Mouse (Mus musculus) ES-Bruce4 (cell line): ENCODE data around the gene Sept4. TPM values are rescaled to one million over a fixed set of nuclear protein-coding genes. Genes with fewer than 3 reads are reported as not detected.

ENCODE experiments used
- H3K27ac ChIP-seq: 2 replicates; pipeline ENCODE4 v1.5.1; 2012; ENCODE audit warnings: low read length, inconsistent platforms; ENCODE audit not compliant: insufficient read depth
- H3K27me3 ChIP-seq: 2 replicates; pipeline ENCODE4 v1.6.1; 2012; ENCODE audit warnings: mild to moderate bottlenecking, low read length, inconsistent platforms; ENCODE audit not compliant: control insufficient read depth, poor library complexity, insufficient read depth, severe bottlenecking
- H3K36me3 ChIP-seq: 2 replicates; pipeline ENCODE4 v1.6.1; 2012; ENCODE audit warnings: inconsistent platforms, mild to moderate bottlenecking, low read length, moderate library complexity; ENCODE audit not compliant: control insufficient read depth, poor library complexity, insufficient read depth, severe bottlenecking
- H3K4me1 ChIP-seq: one replicate; pipeline ENCODE4 v1.8.1; 2011; ENCODE audit warnings: low read length; ENCODE audit not compliant: control insufficient read depth, insufficient read depth
- H3K4me3 ChIP-seq: 2 replicates; pipeline ENCODE4 v1.5.1; 2011; ENCODE audit warnings: low read depth, mild to moderate bottlenecking, low read length
- H3K9ac ChIP-seq: 2 replicates; pipeline ENCODE4 v1.6.1; 2012; ENCODE audit warnings: low read depth, mild to moderate bottlenecking, inconsistent platforms; ENCODE audit not compliant: poor library complexity, severe bottlenecking
- H3K9me3 ChIP-seq: replicated peaks from 2 replicates; pipeline ENCODE4 v1.6.1; 2012; ENCODE audit warnings: mild to moderate bottlenecking, low read length, inconsistent platforms; ENCODE audit not compliant: control insufficient read depth, poor library complexity, insufficient read depth, severe bottlenecking
- CTCF ChIP-seq: IDR thresholded peaks from one replicate; pipeline ENCODE4 v1.8.1; 2011; ENCODE audit warnings: low read depth, low read length
- EP300 ChIP-seq: IDR thresholded peaks from 2 replicates; pipeline ENCODE4 v1.6.1; 2011; ENCODE audit warnings: low read depth, low read length; ENCODE audit not compliant: insufficient read depth
- POLR2A ChIP-seq: IDR thresholded peaks from one replicate; pipeline ENCODE4 v1.8.1; 2011; ENCODE audit warnings: low read length; ENCODE audit not compliant: insufficient read depth
- polyA plus RNA-seq: library from polyadenylated mRNA; stranded (reverse); fragments of >200 nt; gene quantifications from 2 replicates; pipeline ENCODE4 v1.2.4, GENCODE M21; 2011; ENCODE audit warnings: low read depth; ENCODE audit not compliant: missing spikeins, insufficient read depth, insufficient read length

The Sept4 gene
- polyA plus RNA-seq, 1 experiment, result 68.5 TPM

DNA sequence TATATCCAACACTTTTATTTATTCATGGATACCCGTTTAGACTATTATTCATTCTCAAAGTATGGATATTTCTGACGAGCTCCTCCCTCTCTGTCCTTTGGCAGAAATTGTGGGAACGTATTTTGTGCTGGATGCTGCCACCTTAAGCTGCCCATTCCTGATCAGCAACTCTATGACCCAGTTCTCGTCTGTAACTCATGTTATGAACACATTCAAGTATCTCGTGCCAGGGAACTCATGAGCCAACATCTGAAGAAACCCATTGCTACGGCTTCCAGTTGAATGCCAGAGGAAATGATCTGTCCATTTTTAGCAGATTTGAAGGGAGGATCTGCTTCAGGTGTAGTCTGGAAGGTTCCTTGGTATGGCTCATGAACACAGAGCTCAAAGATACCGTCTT is 45.3 kb downstream of the Sept4 start:
- no peaks in the 10 kb centered on the region for H3K27me3 ChIP-seq
- H3K36me3 ChIP-seq, result peaks cover 48% of the 10 kb centered on the region
- TF ChIP-seq EP300 (no peak), CTCF (no peak), POLR2A (no peak)
- H3K4me3 ChIP-seq, result no peak overlapping the region
- H3K9me3 ChIP-seq, result no peaks in the 10 kb centered on the region
- H3K4me1 ChIP-seq, result no peaks in the 10 kb centered on the region
- H3K9ac ChIP-seq, result no peak overlapping the region
- H3K27ac ChIP-seq, result no peak overlapping the region

DNA sequence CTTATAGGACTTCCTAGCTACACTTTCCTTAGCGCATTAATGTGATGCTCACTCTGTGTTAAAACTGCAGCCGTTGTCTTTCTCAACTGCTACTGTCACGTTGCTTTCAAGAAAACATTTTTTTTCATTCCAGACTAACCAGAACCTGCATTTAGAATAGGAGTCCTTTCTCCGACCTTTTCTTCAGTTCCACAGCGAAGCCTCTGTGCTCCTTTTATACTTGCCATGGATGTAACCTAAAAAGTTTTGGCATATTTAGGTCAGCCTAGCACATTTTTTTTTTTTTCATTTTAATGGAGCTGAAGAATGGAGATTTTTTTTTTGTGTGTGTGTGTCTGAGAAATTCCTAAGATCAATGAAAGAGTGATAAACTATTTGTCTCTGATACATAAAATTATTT is 46.8 kb downstream of the Sept4 start:
- Histone ChIP-seq H3K27ac (no peak overlapping the region), H3K36me3 (peaks cover 40% of the 10 kb centered on the region), H3K4me1 (no peaks in the 10 kb centered on the region), H3K27me3 (no peaks in the 10 kb centered on the region), H3K9me3 (no peaks in the 10 kb centered on the region), H3K9ac (no peak overlapping the region), H3K4me3 (no peak overlapping the region)
- TF ChIP-seq EP300 (no peak), POLR2A (no peak), CTCF (no peak)

DNA sequence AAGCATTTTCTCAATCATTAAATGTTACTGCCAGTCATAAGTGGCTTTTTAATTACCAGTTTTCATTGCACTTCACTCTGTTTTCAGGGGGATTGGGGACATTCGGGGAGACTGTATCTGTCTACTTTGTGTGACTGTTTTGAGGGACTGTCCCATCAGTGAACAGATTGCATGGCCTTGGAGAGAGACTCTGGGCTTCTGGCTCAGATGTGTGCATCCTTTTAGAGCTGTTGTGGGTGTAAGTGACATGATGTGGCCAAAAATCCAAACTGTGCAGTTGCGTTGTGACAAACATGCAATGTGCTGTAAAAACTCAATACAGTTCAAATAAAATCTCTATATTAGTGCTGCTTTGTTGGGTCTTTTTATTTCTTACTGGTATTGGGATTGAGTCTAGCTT is 47.2 kb downstream of the Sept4 start:
- Histone ChIP-seq H3K4me3 (no peak overlapping the region), H3K27ac (no peak overlapping the region), H3K4me1 (no peaks in the 10 kb centered on the region), H3K9me3 (no peaks in the 10 kb centered on the region), H3K9ac (no peak overlapping the region), H3K36me3 (peaks cover 36% of the 10 kb centered on the region), H3K27me3 (no peaks in the 10 kb centered on the region)
- no peak for TF ChIP-seq CTCF
- TF ChIP-seq POLR2A, result no peak
- TF ChIP-seq EP300, result no peak

DNA sequence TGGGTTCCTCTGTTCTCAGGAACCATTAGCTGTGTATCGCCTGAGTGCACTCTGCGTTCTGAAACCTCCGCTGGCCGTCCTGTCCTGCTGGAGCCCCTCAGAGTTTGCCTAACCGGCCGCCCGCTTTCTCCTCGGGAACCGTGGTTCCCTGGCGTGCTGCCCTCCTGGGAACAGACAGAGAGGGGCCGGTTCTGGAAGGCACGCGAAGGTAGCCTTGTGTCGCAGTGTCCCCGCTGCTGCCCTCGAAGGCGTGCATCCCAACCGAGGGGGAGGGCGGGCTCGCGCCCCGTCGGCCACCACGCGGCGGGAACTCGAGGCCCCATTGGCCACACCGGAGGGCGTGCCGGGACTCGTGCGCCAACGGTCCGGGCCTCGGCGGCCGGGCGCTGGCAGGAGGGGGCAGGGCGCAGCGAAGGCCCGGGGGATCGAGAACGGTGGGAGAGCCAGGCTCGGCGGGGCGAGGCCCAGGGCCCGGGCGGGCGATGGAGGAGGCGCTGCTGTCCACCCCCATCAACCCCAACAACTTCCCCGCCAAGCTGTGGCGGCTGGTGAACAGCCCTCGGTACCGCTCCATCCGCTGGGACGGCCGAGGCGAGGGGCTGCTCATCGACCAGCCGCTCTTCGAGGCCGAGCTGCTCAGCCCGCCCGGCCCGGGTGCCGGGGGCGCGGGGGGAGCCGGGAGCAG is 48.2 kb downstream of the Sept4 start, which contains the start of gene Hsf5:
Hsf5 (plus strand) TSS at position 375 of the 685 bp plus-strand sequence.
- Histone ChIP-seq H3K4me1 (no peaks in the 10 kb centered on the region), H3K36me3 (peaks cover 27% of the 10 kb centered on the region), H3K9me3 (no peaks in the 10 kb centered on the region), H3K4me3 (peak within 1 kb of the TSS; percentile 49), H3K9ac (peak within 1 kb of the TSS; percentile 54), H3K27ac (no peak within 1 kb of the TSS), H3K27me3 (no peaks in the 10 kb centered on the region)
- TF ChIP-seq POLR2A, result no peak
- TF ChIP-seq CTCF, result no peak
- TF ChIP-seq EP300, result no peak

DNA sequence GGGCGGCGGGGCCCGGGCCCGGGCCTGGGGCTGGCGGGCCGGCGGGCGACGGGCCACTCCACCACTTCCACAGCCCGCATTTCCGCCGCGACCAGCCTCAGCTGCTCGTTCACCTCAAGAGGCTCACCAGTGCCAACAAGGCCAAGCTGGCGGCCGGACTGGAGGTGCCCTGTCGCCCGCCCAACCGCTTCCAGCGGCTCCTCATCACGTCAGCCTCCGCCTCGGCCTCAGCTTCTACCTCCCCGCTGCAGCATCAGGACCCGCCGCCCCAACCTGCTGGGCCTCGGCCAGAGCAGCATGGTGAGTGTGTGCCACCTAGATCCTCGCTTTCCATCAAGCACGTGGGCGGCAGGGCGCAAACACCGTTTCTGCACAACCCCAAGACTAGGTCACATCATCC is 48.9 kb downstream of the Sept4 start:
- Histone ChIP-seq H3K36me3 (peaks cover 22% of the 10 kb centered on the region), H3K4me3 (peak overlapping the region; percentile 49), H3K9me3 (no peaks in the 10 kb centered on the region), H3K27ac (no peak overlapping the region), H3K27me3 (no peaks in the 10 kb centered on the region), H3K4me1 (no peaks in the 10 kb centered on the region), H3K9ac (peak overlapping the region; percentile 54)
- TF ChIP-seq EP300, result no peak
- no peak for TF ChIP-seq CTCF
- no peak for TF ChIP-seq POLR2A

DNA sequence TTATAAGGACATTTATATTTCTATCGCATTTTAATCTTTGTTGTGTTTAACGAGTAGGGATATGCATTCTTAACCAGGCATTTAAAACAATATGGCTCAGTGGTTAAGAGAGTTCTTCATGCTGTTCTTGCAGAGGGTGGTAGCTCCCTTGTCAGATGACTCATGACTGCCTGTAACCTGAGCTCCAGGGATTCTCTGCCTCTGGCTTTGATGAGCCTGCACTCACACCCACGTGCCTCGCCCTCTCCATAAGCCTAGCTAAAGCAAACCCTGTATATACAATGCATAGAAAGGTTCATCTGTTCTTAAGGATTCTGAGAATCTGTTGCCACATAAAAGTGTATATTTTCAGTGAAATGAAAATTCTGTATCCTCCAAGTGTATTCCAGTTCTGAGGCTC is 54.5 kb downstream of the Sept4 start:
- TF ChIP-seq POLR2A, result no peak
- peak; percentile 53; the same call in 1 of the 2 replicates for TF ChIP-seq EP300
- Histone ChIP-seq H3K36me3 (no peaks in the 10 kb centered on the region), H3K4me1 (no peaks in the 10 kb centered on the region), H3K27ac (no peak overlapping the region), H3K9me3 (no peaks in the 10 kb centered on the region), H3K9ac (no peak overlapping the region), H3K27me3 (no peaks in the 10 kb centered on the region), H3K4me3 (no peak overlapping the region)

GRCm38 (mm10) chr11:87629859-87630258 is 61.2 kb downstream of the Sept4 start:
- Histone ChIP-seq H3K4me3 (no peak overlapping the region), H3K27me3 (no peaks in the 10 kb centered on the region), H3K9ac (no peak overlapping the region), H3K36me3 (no peaks in the 10 kb centered on the region), H3K4me1 (no peaks in the 10 kb centered on the region), H3K27ac (no peak overlapping the region), H3K9me3 (no peaks in the 10 kb centered on the region)
- TF ChIP-seq EP300 (no peak), POLR2A (no peak), CTCF (peak; percentile 74)
